Mouse (Mus musculus) skeletal muscle tissue, adult 2 months (tissue): ENCODE measurements around the gene Gcgr.
"Not testable (repeated sequence)": the region's sequence is repeated elsewhere in the genome, so short reads cannot be mapped to it uniquely, and the experiment has no call there.

Experiments
- DNase-seq: peaks from one replicate; pipeline ENCODE4 v3.0.0-alpha.2; 2012; ENCODE audit warnings: low read depth, low spot score

Gene Gcgr

DNA sequence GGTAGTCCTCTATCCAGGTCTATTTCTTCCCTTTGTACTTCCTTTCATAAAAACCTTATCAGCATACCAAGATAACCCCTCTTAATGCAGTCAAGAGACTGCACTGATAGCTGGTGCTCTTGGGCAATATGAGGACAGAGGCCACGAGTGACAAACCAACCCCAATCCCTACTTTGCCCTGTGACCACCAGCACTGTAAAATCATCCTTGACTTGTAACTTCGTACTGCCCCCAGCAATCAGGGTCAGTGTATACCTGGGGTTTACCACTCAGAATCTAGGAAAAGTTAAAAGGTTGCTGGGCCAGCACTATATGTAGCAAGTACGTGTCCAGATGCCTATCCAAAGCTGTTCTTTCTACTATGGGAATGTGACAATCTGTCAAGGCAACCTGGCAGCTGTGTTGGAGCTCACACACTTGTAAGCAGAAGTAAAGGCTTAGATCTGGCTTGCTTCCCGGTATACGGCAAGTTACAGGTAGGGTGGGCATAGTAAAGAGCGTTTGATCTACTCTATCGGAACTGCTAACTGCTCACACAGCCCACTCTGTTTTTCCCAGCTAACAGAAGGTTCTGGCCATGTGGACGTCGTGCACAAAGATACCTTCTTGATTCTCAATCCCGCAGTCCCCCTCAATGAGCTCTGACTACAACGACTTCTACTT, 41.4 kb downstream of the Gcgr start:
- no peak for DNase-seq

DNA sequence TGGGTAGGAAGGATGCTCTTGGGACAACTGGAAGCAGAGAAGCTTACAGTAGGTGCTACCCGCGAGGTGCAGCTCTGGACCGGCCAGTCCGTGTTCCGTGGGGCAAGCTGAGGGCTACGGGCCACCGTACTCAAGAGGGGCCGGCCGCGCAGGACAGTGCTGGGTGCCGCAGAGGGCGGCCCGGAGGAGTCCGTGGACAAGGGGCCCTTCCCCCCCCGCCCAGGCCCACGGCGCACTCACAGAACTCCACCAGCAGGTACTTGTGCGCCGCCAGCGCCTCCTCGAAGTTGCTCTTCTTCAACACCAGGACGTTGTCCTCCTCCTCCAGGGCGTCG, 41.9 kb downstream of the Gcgr start:
- DNase-seq = no peak

DNA sequence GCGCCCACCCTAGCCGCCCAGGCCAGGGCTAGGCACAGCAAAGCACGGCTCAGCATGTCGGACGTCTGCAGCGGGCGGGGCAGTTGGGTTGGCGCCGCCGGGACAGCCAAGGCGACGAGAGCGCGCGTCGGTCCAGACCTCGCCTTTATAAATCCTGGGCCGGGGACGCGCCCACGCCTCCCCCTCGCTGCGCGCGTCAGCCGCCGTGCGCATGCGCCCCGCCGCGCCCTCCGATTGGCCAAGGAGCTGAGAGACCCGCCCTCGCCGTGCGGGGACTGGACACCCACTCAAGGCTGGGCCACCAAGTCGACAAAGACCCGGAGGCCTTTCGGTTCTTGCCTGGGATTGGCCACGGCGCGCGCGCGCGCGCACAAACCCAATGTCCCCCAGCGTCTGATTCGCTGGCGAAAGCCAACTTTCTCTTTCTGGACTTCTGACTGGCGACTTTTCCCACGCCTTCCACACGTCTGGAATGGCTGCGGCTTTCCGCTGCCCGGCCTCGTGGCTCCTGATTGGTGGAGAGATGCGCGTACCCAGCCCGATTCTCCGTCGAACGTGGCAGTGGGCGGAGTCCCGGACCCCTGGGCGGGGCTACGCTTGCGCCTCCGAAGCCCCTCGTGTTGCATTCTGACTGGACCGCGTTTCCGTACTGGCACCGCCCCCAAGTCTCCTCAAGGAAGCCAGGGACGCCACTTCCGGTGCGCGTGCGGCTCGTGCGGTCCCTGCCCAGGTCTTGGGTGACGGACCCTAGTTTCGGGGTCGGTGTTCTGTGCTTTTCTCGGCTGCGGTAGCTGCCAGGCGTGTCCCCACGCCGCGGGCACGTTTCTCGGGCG, 42.5 kb downstream of the Gcgr start, which contains the start of gene P4hb:
Gene P4hb, minus strand, starts transcription at position 502 of the 833 bp plus-strand sequence.
- peak; percentile 100 for DNase-seq

DNA sequence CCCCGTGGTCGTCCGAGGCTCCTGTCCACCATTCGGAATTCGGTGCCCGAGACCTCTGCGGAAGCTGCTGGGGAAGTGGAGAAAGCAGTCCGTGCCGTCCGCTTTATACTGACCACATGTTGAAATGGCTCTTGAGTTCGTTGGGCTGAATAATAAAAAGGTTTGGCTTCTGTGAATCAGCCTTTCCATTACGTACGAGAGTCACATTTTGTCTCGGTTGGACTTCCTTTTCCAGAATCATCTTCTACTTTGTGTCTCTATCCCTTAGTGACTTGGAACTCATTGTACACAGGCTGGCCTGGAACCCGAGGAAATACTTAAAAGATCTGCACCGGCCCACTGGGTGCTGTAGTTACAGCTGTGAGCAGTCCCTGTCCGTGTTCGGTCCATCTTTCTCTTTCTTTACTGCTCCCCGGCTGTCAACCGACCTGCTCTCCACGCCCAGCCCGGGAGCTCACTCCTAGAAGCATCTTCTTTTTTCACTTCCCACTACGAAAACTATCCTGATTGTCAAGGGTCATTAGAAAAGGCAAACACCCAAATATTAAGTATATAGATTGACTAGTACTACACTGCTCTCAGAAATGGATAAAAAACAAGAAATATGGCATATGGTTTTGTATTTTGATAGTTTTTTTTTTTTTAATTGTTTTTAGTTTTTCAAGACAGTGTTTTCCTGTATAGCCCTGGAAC, 43.2 kb downstream of the Gcgr start:
- DNase-seq = no peak

DNA sequence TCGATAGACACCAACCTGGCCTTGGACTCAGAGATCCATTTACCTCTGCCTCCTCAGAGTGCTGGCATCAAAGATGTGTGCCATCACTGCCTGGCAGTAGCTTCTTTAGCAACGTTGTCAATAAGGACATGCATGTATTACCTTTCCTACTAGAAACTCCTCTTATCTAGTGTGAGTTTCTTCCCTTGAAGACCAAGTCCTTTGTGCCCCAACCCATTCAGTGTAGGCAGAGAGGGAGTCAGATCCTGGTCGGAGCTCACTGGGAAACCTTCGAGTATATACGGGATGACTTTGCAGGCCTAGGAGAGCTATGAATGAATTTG, 43.7 kb downstream of the Gcgr start:
- DNase-seq = no peak

DNA sequence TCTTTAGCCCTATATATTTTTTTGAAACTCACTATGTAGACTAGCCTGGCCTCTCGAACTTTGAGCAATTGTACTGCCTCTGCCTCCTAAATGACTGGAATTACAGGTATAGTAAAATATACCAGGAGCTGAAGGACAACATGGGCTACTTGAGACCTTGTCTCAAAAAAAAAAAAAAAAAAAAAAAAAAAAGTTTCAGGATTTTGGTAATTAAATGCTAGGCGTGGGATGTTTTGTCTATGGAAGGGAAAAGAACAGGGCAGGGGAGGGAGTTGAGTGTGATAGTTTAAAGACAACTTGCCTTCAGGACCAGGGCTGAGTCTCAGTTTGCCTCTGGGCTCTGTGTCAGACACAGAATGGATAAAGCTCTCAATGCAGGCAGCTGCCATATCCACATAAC, 44.5 kb downstream of the Gcgr start:
- no peak for DNase-seq

DNA sequence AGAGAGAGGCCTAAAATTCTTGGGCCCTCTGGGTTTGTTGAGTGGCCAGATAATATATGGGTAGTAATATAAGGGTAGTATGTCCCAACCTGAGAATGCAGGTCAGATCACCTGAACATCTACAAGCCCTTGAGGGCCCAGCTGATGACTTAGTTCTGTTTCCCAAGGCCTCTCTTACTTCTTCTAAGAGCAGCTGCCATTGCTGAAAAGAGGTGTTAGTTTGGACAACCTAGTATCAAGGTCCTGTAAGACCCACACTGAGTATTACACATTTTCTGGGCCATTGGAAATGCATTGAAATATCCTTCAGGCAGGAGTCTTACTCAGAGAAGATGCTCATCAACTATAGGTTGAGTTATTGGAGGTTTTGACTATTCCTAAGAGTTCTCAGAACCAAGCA, 45.4 kb downstream of the Gcgr start:
- DNase-seq = no peak

DNA sequence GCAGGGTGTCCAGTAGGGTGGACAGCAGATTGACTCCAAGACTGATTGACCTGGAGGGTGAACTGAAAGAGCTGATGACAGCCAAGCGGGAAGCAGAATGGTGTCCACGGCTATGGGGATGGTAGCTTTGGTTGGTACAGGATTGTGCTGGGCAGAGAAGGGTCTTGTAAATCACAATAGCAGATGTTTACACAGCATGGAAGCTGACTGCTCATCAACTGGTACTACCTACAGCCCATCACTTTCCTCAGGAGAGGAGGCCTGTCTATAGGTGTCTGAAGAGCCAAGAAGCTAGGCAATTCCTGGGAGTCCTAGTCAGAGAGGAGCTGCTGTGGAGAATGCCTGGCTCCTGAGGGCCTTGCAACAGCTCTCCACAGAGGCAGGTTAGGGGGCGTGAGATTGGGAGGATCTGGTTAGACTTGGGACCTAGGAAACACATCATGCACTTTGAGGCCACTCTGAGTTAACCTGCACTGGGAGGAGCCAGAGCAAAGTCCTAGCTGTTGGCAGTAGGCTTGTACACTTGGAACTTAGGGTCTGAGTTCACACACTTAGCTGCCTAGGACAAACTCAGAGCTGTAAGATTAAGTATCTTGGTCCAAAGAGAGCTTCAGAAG, 46.0 kb downstream of the Gcgr start:
- DNase-seq = no peak

DNA sequence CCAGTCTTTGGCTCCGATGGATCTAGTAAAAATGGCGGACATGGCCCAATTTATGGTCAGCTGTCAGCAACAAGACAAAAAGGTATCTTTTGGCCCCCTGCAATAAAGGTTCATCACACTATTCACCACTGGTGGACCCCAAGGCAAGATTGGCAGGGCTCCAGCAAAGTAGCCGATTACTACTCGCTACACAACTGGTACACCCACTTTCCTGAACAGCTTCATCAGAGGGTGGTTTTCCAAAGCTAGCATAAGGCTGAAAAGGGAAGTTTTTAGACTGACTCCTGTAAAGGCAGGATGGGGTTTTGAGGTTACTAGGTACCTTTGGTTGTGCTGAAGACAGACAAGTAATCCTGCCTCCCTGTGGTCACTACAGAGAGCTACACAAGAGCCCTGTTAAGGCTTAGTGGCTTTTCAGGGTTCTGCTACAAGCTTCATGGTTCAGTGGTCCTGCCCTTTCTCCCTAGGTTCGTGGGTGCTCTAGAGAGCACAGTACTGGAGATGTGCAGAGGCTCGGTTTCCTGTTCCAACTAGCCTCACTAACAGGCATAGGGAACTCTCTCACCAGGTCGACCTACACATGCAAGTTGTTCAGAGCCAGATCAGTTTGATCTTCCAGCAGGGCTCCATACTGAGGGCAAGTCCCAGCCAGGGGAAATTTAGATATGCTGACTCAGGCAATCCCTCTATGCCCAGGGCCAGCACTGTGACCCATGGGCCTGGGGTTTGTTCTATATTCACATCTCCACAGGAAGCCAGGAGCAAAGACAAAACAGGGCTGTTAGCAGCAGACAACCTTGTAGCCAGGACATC, 46.9 kb downstream of the Gcgr start:
- no peak for DNase-seq

DNA sequence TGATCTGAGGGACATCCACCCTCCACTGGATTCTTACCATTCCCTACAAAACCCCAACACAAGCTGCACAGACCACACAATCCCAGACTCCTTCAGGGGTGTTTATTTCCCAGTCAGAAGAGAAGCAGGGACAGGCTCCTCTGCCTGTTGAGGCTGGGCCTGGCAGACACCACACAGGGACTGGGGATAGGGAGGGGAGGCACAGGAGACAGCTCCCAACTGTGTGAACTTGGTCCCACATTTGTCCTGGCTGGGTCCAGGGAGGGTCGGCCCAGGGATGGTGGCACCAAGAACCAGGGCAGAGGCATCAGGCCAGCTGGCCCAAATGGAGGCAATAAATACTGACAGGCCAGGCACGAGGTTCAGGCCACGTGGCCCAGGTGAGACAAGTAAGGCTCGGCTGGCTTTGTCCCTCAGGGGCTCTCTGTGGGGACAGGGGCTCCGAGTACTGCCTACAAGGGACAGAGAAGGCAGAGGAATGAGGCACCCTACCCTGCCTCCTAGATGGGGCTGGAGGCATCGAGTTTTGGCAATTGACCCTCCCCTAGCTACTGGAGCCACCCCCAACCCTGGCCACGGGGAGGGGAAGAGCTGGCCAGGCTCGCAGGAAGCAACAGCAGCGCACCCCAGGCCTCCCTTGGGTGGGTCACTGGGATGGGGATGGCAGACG, 47.7 kb downstream of the Gcgr start:
- DNase-seq = no peak

DNA sequence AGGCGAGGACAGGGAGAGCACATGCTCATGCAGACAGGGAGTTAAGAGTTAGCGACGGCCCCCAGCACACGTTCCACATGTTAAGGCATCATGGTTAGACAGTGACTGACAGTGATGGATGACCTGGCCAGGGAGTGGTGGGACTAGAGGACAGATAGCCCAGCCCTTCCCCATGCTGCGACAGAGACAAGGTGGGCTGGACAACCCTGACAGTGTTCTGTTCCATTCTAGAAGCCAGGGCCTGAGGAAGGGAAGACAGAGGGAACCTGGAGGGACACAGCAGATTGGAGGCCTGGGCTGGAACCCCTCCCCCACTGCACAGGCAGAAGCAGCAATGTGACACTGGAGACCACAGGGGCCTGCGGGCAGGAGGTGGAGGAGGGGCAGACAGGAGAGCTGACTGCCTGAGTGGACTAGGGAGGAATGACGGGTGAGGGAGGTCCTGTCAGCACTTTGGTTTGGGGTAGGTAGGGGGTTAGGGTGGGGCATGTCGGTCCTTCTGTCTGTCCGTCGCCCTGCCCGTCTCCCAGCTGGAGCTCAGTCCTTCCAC, 48.3 kb downstream of the Gcgr start:
- DNase-seq = no peak

DNA sequence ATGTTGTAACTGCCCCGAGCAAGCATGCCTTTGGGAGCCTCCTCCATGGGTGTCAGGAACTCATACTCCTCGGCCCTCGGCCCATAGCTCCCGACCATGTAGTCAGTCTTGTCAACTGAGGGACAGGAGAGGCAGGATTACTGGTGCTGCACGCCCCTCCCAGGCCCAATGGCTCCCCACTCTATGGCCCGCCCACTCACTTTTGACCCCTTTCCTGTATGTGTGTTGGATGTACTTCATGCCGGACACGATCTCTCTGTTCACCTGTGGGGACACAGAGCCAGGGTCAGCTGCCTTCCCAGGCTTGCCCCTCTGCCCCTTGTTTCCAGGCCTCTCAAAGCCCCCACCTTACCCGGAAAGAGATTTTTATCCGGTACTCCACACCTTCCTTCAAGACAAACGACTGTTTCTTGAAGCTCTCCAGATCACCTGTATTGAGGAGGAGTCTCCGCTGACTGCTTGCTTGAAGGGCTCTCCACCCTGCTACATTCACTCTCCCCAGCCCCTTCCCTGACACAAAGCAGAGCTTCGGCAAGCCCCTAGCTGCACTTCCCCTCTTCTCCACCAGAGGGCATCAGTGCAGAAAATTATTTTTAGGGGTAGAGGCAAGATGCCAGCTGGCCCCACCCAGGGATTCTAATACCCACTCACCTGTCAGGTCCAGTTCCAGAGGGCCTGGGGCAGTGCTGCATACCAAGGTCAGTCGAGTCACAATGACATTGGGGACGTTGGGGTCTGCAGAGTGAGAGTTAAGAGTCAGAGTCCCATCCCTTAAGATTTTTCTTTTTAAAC, 49.0 kb downstream of the Gcgr start:
- DNase-seq = peak; percentile 61

DNA sequence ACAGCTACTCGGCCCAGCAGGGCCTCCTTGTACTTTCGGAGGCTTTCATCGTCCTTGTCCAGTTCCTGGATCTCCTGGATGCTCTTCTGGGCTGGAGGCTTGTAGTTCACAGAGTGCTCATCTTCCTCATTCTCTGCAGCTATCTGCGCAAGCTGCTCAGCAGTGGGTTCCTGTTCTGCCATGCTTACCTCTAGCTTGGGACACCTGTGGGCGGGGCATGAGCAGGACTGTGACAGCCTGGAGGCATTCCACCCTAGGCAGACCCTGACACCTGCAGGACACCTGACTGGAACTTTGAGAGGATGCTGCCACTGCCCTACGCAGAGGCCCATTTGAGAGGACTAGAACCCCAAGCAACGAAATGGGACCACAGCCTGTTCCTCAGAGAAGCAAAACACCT, 49.7 kb downstream of the Gcgr start:
- no peak for DNase-seq

DNA sequence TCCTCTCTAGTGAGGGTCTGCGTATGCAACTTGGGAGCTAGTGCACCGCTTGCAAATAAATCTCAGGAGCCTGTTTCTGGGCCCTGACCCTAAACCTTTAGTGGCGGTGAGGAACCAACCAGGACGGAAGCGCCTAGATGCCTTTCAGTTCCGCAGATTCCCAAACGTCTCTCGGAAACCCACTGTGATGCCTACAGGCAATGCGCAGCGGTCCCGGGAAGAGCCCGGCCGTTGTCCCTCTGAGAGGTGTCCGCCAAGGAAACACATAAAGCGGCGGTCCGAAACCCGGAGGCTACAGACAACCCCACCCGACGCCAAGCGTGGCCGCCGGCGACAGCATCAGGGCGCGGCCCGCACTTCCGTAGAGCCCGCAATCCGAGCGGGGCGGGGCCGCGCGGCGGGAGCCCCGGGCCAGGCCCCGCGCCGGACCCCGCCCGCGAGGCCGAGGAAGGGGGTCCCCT, 50.4 kb downstream of the Gcgr start:
- no peak for DNase-seq

DNA sequence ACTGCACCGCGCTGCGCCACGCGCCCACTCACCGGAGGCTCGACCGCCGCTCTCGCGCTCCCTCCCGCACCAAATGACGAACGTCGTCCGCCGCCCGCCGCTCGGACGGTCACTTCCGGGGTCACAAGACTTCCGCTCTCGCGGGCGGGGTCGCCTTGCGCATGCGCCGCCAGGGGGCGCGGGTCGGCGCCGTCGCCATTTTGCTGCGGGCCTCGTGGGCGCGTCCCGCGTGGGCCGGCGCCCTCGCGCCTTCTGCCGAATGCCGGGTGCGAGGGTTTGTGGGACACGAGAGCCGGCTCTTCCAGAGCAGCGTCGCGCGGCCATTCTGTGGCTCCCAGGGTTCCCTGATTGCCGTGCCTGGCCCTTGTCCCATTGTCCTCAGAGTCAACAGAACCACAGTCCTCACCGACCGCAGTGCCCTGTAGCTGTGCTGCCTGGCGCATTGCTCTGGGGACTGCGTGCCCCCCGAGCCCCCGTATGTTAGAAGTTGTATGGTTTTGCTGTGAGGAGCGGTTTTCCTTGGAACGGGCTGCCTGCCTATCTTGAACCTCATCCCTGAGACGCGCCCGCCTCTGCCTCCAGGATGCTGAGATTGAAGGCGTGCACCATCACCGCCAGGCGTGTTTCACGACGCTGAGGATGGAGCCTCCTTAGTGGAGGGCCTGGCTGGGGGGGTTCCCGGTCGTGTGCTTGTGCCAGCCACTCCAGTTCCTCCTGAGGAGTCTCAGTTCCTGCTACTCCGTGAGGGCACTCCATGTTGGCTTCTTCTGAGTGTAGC, 51.2 kb downstream of the Gcgr start, which contains the start of gene Arhgdia:
Gene Arhgdia, minus strand, starts transcription at position 135 of the 778 bp plus-strand sequence.
- peak; percentile 86 for DNase-seq

DNA sequence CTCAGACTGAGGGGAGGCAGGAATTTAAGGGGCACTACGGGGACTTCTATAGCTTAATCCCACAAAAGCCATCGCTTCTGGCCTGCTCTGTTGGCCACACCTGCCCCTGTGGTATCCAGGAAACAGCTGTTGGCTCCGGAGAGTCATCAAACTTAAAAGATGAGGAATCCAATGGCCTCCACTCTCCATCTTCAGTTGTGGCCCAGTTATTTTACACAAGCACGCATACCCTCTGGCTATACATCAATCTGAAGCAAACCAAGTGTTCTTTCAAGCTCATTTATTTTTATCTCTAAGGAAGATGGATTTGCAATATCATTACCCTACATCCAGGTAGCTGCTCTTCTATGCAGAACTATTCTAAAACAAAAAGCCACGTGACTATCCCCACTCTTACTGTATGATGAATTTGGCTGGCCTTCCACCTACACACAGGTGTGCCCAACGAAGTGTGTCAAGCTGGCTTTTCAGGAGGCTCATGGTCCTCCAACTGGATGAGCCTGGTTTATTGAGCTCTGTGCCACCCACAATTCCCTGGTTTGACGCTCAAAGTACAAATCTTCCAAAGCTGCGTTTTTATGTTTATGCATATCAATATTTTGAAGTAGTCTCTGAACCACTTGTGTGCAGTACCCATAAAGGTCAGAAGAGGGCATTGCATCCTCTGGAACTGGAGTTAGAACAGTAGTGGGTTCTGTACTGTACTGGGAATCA, 51.9 kb downstream of the Gcgr start:
- no peak for DNase-seq

DNA sequence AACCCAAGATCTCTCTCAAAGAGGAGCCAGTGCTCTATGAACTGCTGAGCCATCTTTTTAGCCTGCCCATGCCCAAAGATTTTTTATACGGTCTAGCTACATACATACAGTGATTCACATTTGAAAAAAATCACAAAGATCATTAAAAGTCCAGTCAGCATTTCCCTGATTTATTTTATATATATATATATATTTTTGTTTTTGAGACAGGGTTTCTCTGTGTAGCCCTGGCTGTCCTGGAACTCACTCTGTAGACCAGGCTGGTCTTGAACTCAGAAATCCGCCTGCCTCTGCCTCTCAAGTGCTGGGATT, 52.4 kb downstream of the Gcgr start:
- not testable (repeated sequence) for DNase-seq

DNA sequence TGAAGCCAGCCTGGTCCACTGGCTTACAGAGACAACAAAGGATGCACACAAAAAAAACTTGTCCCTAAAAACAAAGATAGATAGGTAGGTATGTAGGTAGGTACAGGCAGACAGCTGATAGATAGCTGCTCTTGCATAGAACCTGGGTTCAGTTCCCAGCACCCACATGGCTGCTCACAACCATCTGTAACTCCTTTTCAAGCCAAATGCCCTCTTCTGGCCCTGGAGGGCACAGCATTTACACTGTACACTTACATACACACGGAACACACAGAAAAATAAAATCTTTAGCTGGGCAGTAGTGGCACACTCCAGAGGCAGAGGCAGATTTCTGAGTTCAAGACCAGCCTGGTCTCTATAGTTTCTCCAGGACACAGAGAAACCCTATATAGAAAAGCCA, 53.4 kb downstream of the Gcgr start:
- DNase-seq = no peak
